Mouse (Mus musculus): ENCODE measurements around the gene Ndufv1.
"Not testable (repeated sequence)": the region's sequence is repeated elsewhere in the genome, so short reads cannot be mapped to it uniquely, and the experiment has no call there.

Ndufv1 gene

GRCm38 (mm10) chr19:4012432-4013022 lies at the start of gene Ndufv1:
Gene Ndufv1 (minus strand): TSS chr19:4012806.
- Histone ChIP-seq H3K27me3 (ENCODE audit: control insufficient read depth, insufficient read depth, low read length, poor library complexity, severe bottlenecking) (no peaks in the 10 kb centered on the region), H3K36me3 (ENCODE audit: control insufficient read depth, insufficient read depth, low read length, poor library complexity, severe bottlenecking) (peaks cover 2% of the 10 kb centered on the region; the same call in 1 of the 2 replicates)
- peak; percentile 96 for DNase-seq (ENCODE audit: low read depth, low spot score)

DNA sequence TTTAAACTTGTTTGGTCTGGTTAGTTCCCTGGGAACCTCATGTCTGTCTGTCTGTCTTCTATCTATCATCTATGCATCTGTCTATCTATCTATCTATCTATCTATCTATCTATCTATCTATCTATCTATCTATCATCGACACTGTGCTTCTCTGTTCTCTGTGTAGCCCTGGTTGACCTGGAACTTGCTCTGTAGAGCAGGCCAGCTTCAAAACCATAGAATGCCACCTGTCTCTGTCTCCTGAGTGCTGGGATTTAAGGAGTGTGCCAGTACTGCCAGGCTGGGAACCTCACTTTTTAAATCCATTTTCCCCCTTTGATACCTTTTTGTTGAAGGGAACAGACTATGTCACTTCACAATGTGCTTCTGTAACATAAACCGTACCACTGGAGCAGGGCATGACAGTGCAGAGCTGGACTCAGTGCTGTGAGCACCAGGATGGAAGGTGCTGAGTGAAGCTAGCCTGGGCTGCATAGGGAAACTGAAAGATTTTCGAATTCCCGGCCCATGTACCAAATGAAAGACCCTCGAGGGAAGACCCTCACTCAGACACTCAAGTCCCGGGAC lies 48.4 kb upstream of the Ndufv1 start:
- H3K36me3 ChIP-seq (ENCODE audit: control insufficient read depth, insufficient read depth, low read length, poor library complexity, severe bottlenecking): no peaks in the 10 kb centered on the region
- no peaks in the 10 kb centered on the region for H3K27me3 ChIP-seq (ENCODE audit: control insufficient read depth, insufficient read depth, low read length, poor library complexity, severe bottlenecking)
- no peak for DNase-seq (ENCODE audit: low read depth, low spot score)

DNA sequence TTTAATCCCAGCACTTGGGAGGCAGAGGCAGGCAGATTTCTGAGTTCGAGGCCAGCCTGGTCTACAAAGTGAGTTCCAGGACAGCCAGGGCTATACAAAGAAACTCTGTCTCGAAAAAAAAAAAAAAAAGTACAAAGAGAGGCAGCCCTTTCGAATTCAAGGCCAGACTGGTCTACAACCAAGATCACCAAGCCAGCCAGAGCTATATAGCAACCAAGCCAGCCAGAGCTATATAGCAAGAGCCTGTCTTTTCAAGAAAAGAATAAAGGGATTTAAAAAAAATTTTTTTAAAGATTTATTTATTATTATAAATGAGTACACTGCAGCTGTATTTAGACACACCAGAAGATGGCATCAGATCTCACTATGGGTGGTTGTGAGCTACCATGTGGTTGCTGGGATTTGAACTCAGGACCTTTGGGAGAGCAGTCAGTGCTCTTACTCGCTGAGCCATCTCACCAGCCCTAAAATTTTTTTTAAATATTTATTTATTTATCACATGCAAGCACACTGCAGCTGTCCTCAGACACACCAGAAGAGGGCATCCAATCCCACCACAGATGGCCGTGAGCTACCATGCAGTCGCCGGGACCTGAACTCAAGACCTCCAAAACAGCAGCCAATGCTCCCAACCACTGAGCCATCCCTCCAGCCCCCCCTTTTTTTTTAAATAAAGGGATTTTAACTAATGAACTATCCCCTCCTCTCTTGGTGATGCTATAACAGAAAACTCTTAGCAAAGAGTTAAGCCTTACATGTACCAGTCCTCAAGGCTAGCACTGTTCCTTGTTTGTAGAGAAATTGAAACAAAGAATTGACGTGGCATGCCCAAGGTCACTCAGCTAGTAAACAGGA lies 47.7 kb upstream of the Ndufv1 start:
- not testable (repeated sequence) for DNase-seq (ENCODE audit: low read depth, low spot score); H3K36me3 ChIP-seq (ENCODE audit: control insufficient read depth, insufficient read depth, low read length, poor library complexity, severe bottlenecking)

DNA sequence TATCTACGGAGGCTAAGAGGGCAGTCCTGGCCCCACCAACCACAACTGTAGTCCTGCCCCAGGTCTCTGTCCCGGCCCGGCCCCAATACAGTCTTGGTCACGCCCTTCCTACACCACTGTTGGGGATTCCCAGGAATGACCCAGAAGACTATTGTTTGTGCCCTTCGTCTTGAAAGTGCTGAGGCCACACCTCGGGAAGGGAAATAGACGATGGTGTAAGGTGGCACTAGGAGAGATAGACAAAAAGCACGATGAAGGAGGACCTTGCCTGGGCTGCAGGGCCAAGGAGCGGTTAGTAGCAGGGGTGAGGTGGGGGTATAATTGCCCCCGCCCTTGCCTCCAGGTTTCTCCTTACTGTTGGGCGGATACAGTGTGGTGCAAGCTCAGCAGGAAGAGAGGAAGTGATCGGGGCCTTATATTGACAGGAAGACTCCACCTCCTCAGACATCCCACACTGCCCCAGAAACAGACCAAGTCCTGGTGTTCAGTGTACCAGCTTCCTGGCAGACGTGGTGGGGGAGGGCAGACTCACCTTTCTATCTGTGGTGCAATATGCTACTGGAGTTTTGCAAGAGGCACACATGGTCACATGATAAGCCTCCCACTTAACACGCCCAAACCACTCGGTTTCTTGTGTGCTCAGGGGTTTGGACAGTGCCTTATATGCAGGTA lies 46.6 kb upstream of the Ndufv1 start, which contains the start of gene Gstp3:
Gstp3 (minus strand) TSS at position 501 of the 672 bp plus-strand sequence.
- DNase-seq (ENCODE audit: low read depth, low spot score): no peak
- no peaks in the 10 kb centered on the region for H3K36me3 ChIP-seq (ENCODE audit: control insufficient read depth, insufficient read depth, low read length, poor library complexity, severe bottlenecking)
- no peaks in the 10 kb centered on the region for H3K27me3 ChIP-seq (ENCODE audit: control insufficient read depth, insufficient read depth, low read length, poor library complexity, severe bottlenecking)

More for the DNA sequence above, 47.7 kb upstream of the Ndufv1 start:
- not testable (repeated sequence) for H3K27me3 ChIP-seq (ENCODE audit: control insufficient read depth, insufficient read depth, low read length, poor library complexity, severe bottlenecking)

DNA sequence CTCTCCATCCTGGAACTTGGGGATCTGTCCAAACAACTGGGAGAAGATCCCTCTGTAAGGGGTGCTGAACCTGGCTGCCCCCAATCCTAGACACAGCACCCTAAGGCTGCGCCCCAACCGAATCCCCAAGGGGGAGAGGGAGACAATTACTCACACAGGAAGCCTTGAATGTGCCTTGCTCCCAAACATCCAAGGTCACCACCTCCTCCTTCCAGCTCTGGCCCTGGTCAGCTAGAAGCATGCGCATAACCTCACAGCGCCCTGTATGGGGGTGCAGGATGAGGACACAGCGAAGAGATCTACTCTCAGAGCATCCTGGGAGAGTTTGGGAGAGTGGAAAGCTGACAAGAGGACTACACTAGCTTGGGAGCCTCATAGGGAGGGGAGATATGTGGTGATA lies 46.0 kb upstream of the Ndufv1 start:
- H3K36me3 ChIP-seq (ENCODE audit: control insufficient read depth, insufficient read depth, low read length, poor library complexity, severe bottlenecking): no peaks in the 10 kb centered on the region
- H3K27me3 ChIP-seq (ENCODE audit: control insufficient read depth, insufficient read depth, low read length, poor library complexity, severe bottlenecking): no peaks in the 10 kb centered on the region
- DNase-seq (ENCODE audit: low read depth, low spot score): no peak

DNA sequence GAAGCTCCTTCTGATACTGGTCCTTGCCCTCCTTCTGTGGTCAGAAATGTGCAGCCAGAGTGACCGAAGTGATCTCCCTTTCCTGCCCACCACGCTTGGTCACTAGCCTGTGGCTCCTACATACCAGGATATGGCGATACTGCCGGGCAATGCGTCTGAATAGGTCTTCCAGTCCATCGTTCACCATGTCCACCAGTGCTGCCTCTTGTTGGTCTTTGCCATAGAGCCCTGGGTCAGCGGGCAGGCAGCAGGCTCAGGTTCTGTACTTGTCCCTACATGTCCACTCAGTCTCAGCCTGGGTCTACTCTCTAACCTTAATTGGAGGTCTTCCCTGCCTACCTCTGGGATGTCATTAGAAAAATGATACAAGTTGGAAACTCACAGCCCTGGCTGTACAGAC lies 45.4 kb upstream of the Ndufv1 start:
- no peak for DNase-seq (ENCODE audit: low read depth, low spot score)
- no peaks in the 10 kb centered on the region for H3K36me3 ChIP-seq (ENCODE audit: control insufficient read depth, insufficient read depth, low read length, poor library complexity, severe bottlenecking)

GRCm38 (mm10) chr19:4057389-4057788 lies 44.8 kb upstream of the Ndufv1 start:
- no peak for DNase-seq (ENCODE audit: low read depth, low spot score)
- Histone ChIP-seq H3K36me3 (ENCODE audit: control insufficient read depth, insufficient read depth, low read length, poor library complexity, severe bottlenecking) (no peaks in the 10 kb centered on the region), H3K27me3 (ENCODE audit: control insufficient read depth, insufficient read depth, low read length, poor library complexity, severe bottlenecking) (no peaks in the 10 kb centered on the region)

More for the DNA sequence above, 45.4 kb upstream of the Ndufv1 start:
- H3K27me3 ChIP-seq (ENCODE audit: control insufficient read depth, insufficient read depth, low read length, poor library complexity, severe bottlenecking): no peaks in the 10 kb centered on the region

GRCm38 (mm10) chr19:4056727-4057126 lies 44.1 kb upstream of the Ndufv1 start:
- Histone ChIP-seq H3K36me3 (ENCODE audit: control insufficient read depth, insufficient read depth, low read length, poor library complexity, severe bottlenecking) (no peaks in the 10 kb centered on the region), H3K27me3 (ENCODE audit: control insufficient read depth, insufficient read depth, low read length, poor library complexity, severe bottlenecking) (no peaks in the 10 kb centered on the region)
- DNase-seq (ENCODE audit: low read depth, low spot score): no peak

DNA sequence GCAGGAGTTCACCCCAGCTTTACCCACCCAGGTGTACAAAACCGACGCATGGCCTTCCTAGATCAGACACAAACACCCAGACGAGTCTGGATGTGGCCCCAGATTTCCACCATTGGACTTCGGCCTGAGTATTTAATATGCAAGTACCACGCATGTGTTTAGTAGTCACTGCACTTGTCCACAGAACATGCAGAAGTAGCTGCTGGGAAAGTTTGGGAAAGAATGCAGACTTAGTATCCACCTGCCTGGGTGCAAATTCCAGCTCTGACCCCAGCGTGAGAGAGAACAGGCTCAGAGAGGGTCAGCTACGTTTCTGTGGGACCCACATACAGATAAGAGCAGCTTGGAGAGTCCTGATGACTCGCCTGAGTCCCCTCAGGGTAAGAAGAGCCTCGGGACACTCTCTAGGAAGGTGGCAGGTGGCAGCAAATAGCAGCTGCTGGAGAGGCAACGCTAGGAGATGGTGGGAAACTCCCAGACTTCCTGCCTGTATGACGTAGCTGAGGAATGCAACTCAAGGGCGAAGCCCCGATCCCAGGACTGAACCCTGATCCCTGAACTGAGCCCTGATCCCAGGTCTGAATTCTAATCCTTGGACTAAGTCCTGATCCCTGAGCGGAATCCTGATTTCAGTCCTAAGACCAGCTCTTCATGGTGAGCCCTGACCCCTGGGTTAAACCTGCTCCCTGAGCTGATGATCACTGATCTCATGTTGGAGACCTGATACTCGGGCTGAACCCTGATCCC lies 43.5 kb upstream of the Ndufv1 start:
- no peak for DNase-seq (ENCODE audit: low read depth, low spot score)

DNA sequence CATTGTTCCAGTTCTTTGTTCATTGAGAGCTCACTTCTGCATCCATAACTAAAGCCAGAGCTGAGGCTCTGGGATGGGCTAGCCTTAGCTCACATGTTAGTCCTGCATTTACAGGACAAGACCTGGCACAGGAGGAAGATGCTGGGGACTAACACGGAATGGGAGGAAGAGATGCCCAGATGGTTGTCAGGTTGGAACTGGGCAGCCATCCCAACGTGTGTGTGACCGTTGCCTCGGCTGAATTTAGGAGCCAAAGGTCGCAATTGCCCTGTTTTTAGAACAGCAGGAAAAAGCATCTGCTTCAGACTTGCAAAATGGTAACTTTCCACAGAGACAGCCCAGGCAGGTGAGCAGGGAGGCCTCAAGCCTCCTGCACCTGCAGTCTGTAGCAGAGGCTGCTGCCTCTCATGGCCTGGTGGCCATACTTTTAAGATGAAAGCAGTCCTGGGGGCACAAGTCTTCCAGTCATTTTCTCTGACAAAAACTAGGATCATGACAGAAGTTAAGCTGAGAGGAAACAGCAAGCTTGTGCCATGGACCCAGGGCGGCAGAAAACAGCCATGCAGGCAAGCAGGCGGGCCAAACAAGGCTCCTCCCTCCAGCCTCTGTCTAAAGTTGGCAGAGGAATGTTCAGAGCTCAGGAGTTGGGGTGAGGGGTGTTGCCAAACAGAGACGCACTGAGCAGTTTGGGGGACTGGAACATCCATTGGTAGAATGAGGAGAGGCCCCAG lies 42.8 kb upstream of the Ndufv1 start:
- no peaks in the 10 kb centered on the region for H3K27me3 ChIP-seq (ENCODE audit: control insufficient read depth, insufficient read depth, low read length, poor library complexity, severe bottlenecking)
- DNase-seq (ENCODE audit: low read depth, low spot score): no peak
- H3K36me3 ChIP-seq (ENCODE audit: control insufficient read depth, insufficient read depth, low read length, poor library complexity, severe bottlenecking): no peaks in the 10 kb centered on the region

More for the DNA sequence above, 43.5 kb upstream of the Ndufv1 start:
- H3K27me3 ChIP-seq (ENCODE audit: control insufficient read depth, insufficient read depth, low read length, poor library complexity, severe bottlenecking): no peaks in the 10 kb centered on the region
- H3K36me3 ChIP-seq (ENCODE audit: control insufficient read depth, insufficient read depth, low read length, poor library complexity, severe bottlenecking): no peaks in the 10 kb centered on the region

DNA sequence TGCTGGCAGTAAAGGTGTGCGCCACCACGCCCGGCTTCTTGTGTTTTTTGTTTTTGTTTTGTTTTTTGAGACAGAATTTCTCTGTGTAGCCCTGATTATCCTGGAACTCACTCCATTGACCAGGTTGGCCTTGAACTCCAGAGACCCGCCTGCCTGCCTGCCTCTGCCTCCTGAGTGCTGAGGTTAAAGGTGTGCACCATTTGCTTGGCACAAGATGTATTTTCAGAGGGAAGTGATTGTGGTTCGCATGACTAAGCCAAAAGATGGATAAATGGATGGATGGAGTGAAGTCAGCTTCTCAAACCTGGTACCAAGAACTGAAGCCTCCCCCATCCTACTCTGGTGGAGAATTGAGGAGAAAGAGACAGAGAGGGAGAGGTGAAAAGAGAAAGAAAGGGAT lies 42.0 kb upstream of the Ndufv1 start:
- DNase-seq (ENCODE audit: low read depth, low spot score): no peak
- H3K27me3 ChIP-seq (ENCODE audit: control insufficient read depth, insufficient read depth, low read length, poor library complexity, severe bottlenecking): no peaks in the 10 kb centered on the region
- no peaks in the 10 kb centered on the region for H3K36me3 ChIP-seq (ENCODE audit: control insufficient read depth, insufficient read depth, low read length, poor library complexity, severe bottlenecking)

- Histone ChIP-seq H3K27me3 (ENCODE audit: control insufficient read depth, insufficient read depth, low read length, poor library complexity, severe bottlenecking) (no peaks in the 10 kb centered on the region), H3K36me3 (ENCODE audit: control insufficient read depth, insufficient read depth, low read length, poor library complexity, severe bottlenecking) (no peaks in the 10 kb centered on the region)
- peak; percentile 25 for DNase-seq (ENCODE audit: low read depth, low spot score)
Observed at GRCm38 (mm10) chr19:4052516-4053030, 40.0 kb upstream of the Ndufv1 start.

GRCm38 (mm10) chr19:4051741-4052515 lies 39.3 kb upstream of the Ndufv1 start:
- peak; percentile 81 for DNase-seq (ENCODE audit: low read depth, low spot score)
- H3K27me3 ChIP-seq (ENCODE audit: control insufficient read depth, insufficient read depth, low read length, poor library complexity, severe bottlenecking): no peaks in the 10 kb centered on the region
- no peaks in the 10 kb centered on the region for H3K36me3 ChIP-seq (ENCODE audit: control insufficient read depth, insufficient read depth, low read length, poor library complexity, severe bottlenecking)

All from splenic B cell, adult 2 months (primary cell).